8 mouse cellular contexts compared by ENCODE assay signal in genomic region chr15:62903047-62903822, GRCm38 (mm10).
DNase-seq lines count a peak whose midpoint lies in the region; ATAC-seq lines count a peak whose summit lies in the region.

No protein-coding gene starts in this region.

- 27% methylated on average over 17 of the region's 17 CpGs for WGBS in hindbrain, embryonic 13.5 days

- no peaks in the 10 kb centered on the region for H3K9me3 ChIP-seq in hindbrain, embryonic 13.5 days

- H3K27me3 ChIP-seq in hindbrain, embryonic 13.5 days = no peaks in the 10 kb centered on the region

- DNase-seq in adrenal gland, adult (ENCODE audit: inconsistent age in 2 of 2, low spot score in 1 of 2) = peak; percentile 87 to 97
- peak; percentile 68 for DNase-seq in cerebellum, adult 9-10 months
- DNase-seq in frontal cortex, postnatal 10 days (ENCODE audit: low spot score in 2 of 2) = peak; percentile 86 to 88
- DNase-seq in layer of hippocampus, postnatal 14 days (ENCODE audit: low spot score in 2 of 2) = peak; percentile 94 to 97
- peak; percentile 58 to 76 for DNase-seq in lung, postnatal 4 days
- DNase-seq in right cerebral cortex, postnatal 14 days = peak; percentile 82
- no peak for DNase-seq in T-cell, adult 2 months (ENCODE audit: low spot score)

- no peak overlapping the region for H3K27ac ChIP-seq in hindbrain, embryonic 13.5 days

- peak; percentile 98 for ATAC-seq in hindbrain, embryonic 13.5 days (ENCODE audit: low FRiP score)

- H3K4me3 ChIP-seq in hindbrain, embryonic 13.5 days = no peak overlapping the region

- no peak overlapping the region for H3K4me2 ChIP-seq in hindbrain, embryonic 13.5 days

- peaks cover 16% of the 10 kb centered on the region for H3K4me1 ChIP-seq in hindbrain, embryonic 13.5 days (replicated peaks)

- H3K36me3 ChIP-seq in hindbrain, embryonic 13.5 days = no peaks in the 10 kb centered on the region

- H3K9ac ChIP-seq in hindbrain, embryonic 13.5 days = no peak overlapping the region
